Mouse (Mus musculus) myocyte (in vitro differentiated cells): Measurements from ENCODE around the gene Nbdy.

Experiments
- MYOG ChIP-seq, 3 experiments: IDR thresholded peaks; one replicate each; pipeline ENCODE4 v1.6.1; 2011; ENCODE audit warnings: control low read depth in 2 of 3, low read depth in 2 of 3, mild to moderate bottlenecking in 2 of 3; ENCODE audit not compliant: insufficient read length in 2 of 3, control insufficient read depth in 1 of 3, insufficient read depth in 1 of 3
- POLR2A ChIP-seq: IDR thresholded peaks from one replicate; pipeline ENCODE4 v1.6.1; 2011; ENCODE audit warnings: low read depth, mild to moderate bottlenecking, control low read depth, moderate library complexity; ENCODE audit not compliant: insufficient read length
- TCF12 ChIP-seq: IDR thresholded peaks from one replicate; pipeline ENCODE4 v1.6.1; 2011; ENCODE audit warnings: mild to moderate bottlenecking, control low read depth; ENCODE audit not compliant: poor library complexity, insufficient read depth, severe bottlenecking
- USF1 ChIP-seq: IDR thresholded peaks from one replicate; pipeline ENCODE4 v1.6.1; 2011; ENCODE audit warnings: low read depth, mild to moderate bottlenecking, control low read depth, moderate library complexity

DNA sequence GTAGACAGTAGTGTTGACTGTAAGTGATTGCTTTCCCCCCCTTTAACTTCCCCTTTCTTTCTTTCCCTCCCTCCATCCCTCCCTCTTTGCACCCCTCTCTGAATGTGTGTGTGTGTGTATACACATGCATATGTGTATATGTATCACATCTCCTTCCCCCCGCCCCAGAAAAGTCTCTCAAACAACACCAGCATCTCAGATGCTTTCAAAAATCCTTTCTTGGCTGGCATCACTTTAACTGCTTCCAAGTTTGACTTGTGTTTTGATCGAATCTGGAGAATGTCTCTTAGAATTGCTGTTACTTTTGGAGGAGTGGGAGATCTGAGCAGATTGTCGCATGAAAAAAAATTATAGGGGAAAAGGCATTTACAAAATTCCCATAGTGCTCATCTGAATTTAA is 22.9 kb upstream of the Nbdy start:
- no peak for TF ChIP-seq USF1
- TF ChIP-seq POLR2A = no peak
- no peak for TF ChIP-seq MYOG (IDR thresholded peaks at IDR 0.05; ENCODE audit: control insufficient read depth in 1 of 3, insufficient read depth in 1 of 3, insufficient read length in 2 of 3, low read depth in 2 of 3)
- no peak for TF ChIP-seq TCF12
